Mouse (Mus musculus): ENCODE measurements around the gene Tnfrsf13b.
A peak's percentile ranks its signal among the peaks of the same experiment; 100 is the strongest.
"Not testable (repeated sequence)": the region's sequence is repeated elsewhere in the genome, so short reads cannot be mapped to it uniquely, and the experiment has no call there.

Tnfrsf13b gene

GRCm38 (mm10) chr11:61127421-61128055 is 983 bp downstream of the Tnfrsf13b start:
- ATAC-seq (ENCODE audit: low TSS enrichment) = no peak

- ATAC-seq (ENCODE audit: low TSS enrichment) = no peak
Measured at GRCm38 (mm10) chr11:61129305-61129704, 2.8 kb downstream of the Tnfrsf13b start.

- ATAC-seq (ENCODE audit: low TSS enrichment) = not testable (repeated sequence)
Measured at GRCm38 (mm10) chr11:61130646-61131045, 4.1 kb downstream of the Tnfrsf13b start.

GRCm38 (mm10) chr11:61132943-61133342 is 6.4 kb downstream of the Tnfrsf13b start:
- no peak for ATAC-seq (ENCODE audit: low TSS enrichment)

GRCm38 (mm10) chr11:61141693-61142092 is 15.1 kb downstream of the Tnfrsf13b start:
- ATAC-seq (ENCODE audit: low TSS enrichment) = no peak

GRCm38 (mm10) chr11:61142262-61142661 is 15.7 kb downstream of the Tnfrsf13b start:
- ATAC-seq (ENCODE audit: low TSS enrichment) = no peak

- ATAC-seq (ENCODE audit: low TSS enrichment) = no peak
Measured at GRCm38 (mm10) chr11:61142941-61143530, 16.5 kb downstream of the Tnfrsf13b start.

- ATAC-seq (ENCODE audit: low TSS enrichment) = no peak
Measured at GRCm38 (mm10) chr11:61143564-61144469, 17.3 kb downstream of the Tnfrsf13b start.

GRCm38 (mm10) chr11:61145551-61145950 is 19.0 kb downstream of the Tnfrsf13b start:
- no peak for ATAC-seq (ENCODE audit: low TSS enrichment)

GRCm38 (mm10) chr11:61146645-61147299 is 20.2 kb downstream of the Tnfrsf13b start:
- no peak for ATAC-seq (ENCODE audit: low TSS enrichment)

- peak; percentile 60 for ATAC-seq (ENCODE audit: low TSS enrichment)
Measured at GRCm38 (mm10) chr11:61147300-61147683, 20.7 kb downstream of the Tnfrsf13b start.

GRCm38 (mm10) chr11:61150233-61151001 is 23.9 kb downstream of the Tnfrsf13b start:
- ATAC-seq (ENCODE audit: low TSS enrichment) = peak; percentile 62

- ATAC-seq (ENCODE audit: low TSS enrichment) = peak; percentile 66
Measured at GRCm38 (mm10) chr11:61155727-61156126, 29.2 kb downstream of the Tnfrsf13b start.

- no peak for ATAC-seq (ENCODE audit: low TSS enrichment)
Measured at GRCm38 (mm10) chr11:61158141-61158540, 31.6 kb downstream of the Tnfrsf13b start.

- ATAC-seq (ENCODE audit: low TSS enrichment) = no peak
Measured at GRCm38 (mm10) chr11:61159796-61160732, 33.5 kb downstream of the Tnfrsf13b start.

- ATAC-seq (ENCODE audit: low TSS enrichment) = no peak
Measured at GRCm38 (mm10) chr11:61161121-61161520, 34.6 kb downstream of the Tnfrsf13b start.

- ATAC-seq (ENCODE audit: low TSS enrichment) = no peak
Measured at GRCm38 (mm10) chr11:61162776-61163175, 36.2 kb downstream of the Tnfrsf13b start.

GRCm38 (mm10) chr11:61163341-61163740 is 36.8 kb downstream of the Tnfrsf13b start:
- ATAC-seq (ENCODE audit: low TSS enrichment) = no peak

GRCm38 (mm10) chr11:61164366-61164765 is 37.8 kb downstream of the Tnfrsf13b start:
- ATAC-seq (ENCODE audit: low TSS enrichment) = no peak

- ATAC-seq (ENCODE audit: low TSS enrichment) = no peak
Measured at GRCm38 (mm10) chr11:61164881-61165280, 38.3 kb downstream of the Tnfrsf13b start.
